Mouse (Mus musculus) erythroblast, embryonic 14.5 days (primary cell): ENCODE results near the gene Kcnj10. TPM values are rescaled to one million over a fixed set of nuclear protein-coding genes. Genes with fewer than 3 reads are reported as not detected.

Source experiments
- H3K27me3 ChIP-seq: 2 replicates; pipeline ENCODE4 v1.6.1; 2012; ENCODE audit warnings: inconsistent platforms; ENCODE audit not compliant: control insufficient read depth
- H3K36me3 ChIP-seq: 2 replicates; pipeline ENCODE4 v1.6.1; 2012; ENCODE audit warnings: mild to moderate bottlenecking, inconsistent platforms; ENCODE audit not compliant: control insufficient read depth
- H3K4me1 ChIP-seq: 2 replicates; pipeline ENCODE4 v1.6.1; 2012; ENCODE audit warnings: inconsistent platforms; ENCODE audit not compliant: control insufficient read depth
- H3K4me3 ChIP-seq: replicated peaks from 2 replicates; pipeline ENCODE3; 2012; ENCODE audit warnings: moderate library complexity, mild to moderate bottlenecking, inconsistent platforms
- H3K9me3 ChIP-seq: 2 replicates; pipeline ENCODE4 v1.6.1; 2012; ENCODE audit warnings: low read length, inconsistent platforms, mixed read lengths; ENCODE audit not compliant: control insufficient read depth
- GATA1 ChIP-seq: IDR thresholded peaks from 2 replicates; pipeline ENCODE4 v1.6.1; 2012; ENCODE audit warnings: low read length, inconsistent platforms, mixed read lengths
- TAL1 ChIP-seq: IDR thresholded peaks from 3 replicates; pipeline ENCODE4 v1.6.1; 2012; ENCODE audit warnings: low read length, inconsistent platforms, mixed read lengths
- polyA plus RNA-seq: library from polyadenylated mRNA; stranded (reverse); fragments of >175 nt; gene quantifications from 2 replicates; pipeline ENCODE4 v1.2.3, GENCODE M21; 2012

Kcnj10 gene
- polyA plus RNA-seq, 1 experiment: not detected

DNA sequence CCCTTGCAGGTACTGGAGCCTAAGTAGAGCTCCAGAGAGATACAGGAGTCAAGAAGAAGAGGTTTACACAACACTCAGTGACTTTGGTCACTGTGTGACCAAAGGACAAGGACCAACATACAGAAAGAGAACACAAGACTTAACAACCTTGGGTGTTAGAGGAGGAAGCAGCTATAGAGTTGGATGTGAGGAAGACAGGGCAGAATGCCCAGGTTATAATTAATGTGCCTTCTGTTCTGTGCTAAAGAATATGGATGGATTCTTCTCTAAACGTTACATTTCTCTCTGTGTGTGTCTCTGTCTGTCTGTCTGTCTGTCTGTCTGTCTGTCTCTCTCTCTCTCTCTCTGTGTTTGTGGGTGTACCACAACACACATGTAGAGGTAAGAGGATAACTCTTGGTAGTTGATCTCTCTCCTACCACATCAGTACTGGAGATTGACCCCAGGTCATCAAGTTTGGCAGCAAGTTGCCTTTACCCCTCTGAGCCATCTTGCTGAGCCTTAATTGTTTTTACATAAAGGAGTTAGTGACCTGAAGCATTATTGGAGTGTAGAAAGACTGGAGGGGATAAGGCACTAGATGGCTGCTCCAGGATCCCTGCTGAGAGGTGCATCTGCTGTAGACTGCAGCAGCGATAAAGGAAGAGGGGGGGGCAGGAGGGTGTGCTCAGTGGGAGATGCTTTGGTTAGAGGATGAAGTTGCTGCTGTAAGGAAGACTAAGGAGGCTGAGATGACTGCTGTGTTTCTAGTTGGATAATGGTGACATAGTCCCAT, 3.4 kb upstream of the Kcnj10 start:
- Histone ChIP-seq H3K9me3 (no peaks in the 10 kb centered on the region), H3K36me3 (no peaks in the 10 kb centered on the region), H3K4me3 (no peak overlapping the region), H3K27me3 (peaks cover 74% of the 10 kb centered on the region), H3K4me1 (peaks cover 8% of the 10 kb centered on the region)
- TF ChIP-seq TAL1 (no peak), GATA1 (no peak)

DNA sequence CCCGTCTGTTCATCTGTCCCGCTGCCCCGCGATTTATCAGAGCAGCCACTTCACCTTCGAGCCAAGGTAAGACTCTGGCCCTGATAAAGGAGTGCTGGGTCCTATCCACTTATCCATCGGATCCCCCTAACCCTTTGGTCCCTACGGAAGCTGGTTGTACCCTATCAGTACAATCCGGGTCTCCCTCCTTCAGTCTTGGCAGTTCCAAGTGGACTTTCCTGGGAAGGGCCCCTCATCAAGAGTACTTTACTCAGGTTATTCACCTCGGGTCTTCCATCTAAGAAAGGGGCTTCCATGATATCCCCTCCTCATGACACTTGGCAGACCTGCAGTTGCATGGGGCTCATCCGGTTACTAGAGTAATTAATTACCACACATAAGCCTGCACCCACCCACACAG, 376 bp downstream of the Kcnj10 start:
- no peaks in the 10 kb centered on the region for H3K9me3 ChIP-seq
- peaks cover 65% of the 10 kb centered on the region for H3K27me3 ChIP-seq
- H3K36me3 ChIP-seq: no peaks in the 10 kb centered on the region
- H3K4me1 ChIP-seq: peaks cover 8% of the 10 kb centered on the region
- H3K4me3 ChIP-seq: peak overlapping the region; percentile 49
- TF ChIP-seq GATA1 (no peak), TAL1 (no peak)

DNA sequence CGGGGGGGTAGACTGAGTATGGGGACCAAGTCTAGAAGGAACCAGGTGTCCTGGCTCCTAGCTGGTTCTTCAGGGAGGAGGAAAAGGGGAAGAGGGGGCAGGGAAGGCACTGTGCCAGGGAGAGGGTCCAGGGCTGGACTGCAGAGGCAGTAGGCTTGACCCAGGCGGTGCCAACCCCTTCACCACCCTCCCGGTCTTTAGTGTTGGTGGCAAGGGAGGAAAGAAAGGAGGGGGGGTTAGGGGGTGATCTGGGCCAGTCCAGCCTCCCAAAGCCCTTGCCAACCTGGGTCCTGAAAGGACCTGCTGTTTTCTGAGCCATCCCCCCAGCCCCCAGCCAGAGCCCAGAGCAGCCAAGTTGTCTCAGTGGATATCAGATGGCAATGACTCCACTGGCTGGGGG, 1.7 kb downstream of the Kcnj10 start:
- Histone ChIP-seq H3K36me3 (no peaks in the 10 kb centered on the region), H3K9me3 (no peaks in the 10 kb centered on the region), H3K4me1 (peaks cover 8% of the 10 kb centered on the region), H3K27me3 (peaks cover 58% of the 10 kb centered on the region), H3K4me3 (no peak overlapping the region)
- TF ChIP-seq TAL1 (no peak), GATA1 (no peak)

DNA sequence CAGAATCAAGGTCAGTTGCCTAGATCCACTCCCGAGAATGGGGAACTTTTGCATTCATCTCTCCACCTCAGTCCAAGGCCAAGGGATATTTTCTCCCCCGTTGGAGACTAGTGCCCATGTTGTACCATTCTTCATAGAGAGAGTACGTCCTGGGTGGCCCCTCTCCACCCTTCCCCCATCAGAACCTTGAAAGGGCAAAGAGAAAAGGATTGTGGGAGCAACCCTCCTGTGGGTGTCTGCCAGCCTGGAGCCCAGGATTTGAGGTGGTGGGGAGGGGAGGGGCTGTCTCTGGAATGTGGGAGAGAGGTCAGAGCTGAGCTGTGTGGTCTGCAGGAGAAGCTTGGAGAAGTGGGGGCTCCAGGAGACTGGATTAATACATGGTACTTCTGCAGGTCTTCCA, 2.9 kb downstream of the Kcnj10 start:
- peaks cover 8% of the 10 kb centered on the region for H3K4me1 ChIP-seq
- peaks cover 51% of the 10 kb centered on the region for H3K27me3 ChIP-seq
- no peak overlapping the region for H3K4me3 ChIP-seq
- no peaks in the 10 kb centered on the region for H3K9me3 ChIP-seq
- H3K36me3 ChIP-seq: no peaks in the 10 kb centered on the region
- no peak for TF ChIP-seq TAL1
- no peak for TF ChIP-seq GATA1

DNA sequence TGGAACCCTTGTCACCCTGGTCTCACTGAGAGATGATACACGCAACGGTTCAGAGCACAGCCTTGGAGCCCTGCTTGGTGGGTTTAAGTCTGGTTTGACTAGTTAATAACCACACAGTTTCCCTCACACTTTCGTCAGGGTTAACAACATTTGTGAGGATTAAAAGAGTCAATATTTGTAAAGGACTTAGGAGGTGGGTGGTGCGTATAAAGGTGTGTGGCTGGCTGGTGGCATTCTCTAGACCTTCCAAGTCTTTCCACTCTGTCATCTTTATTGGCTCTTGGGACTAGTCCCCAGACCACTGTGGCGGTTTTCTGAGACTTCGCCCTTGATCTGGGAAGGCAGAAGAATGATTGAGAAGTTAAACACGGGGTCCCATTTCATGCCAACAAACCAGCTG, 3.8 kb downstream of the Kcnj10 start:
- Histone ChIP-seq H3K36me3 (no peaks in the 10 kb centered on the region), H3K4me1 (peaks cover 8% of the 10 kb centered on the region), H3K4me3 (no peak overlapping the region), H3K9me3 (no peaks in the 10 kb centered on the region), H3K27me3 (peaks cover 42% of the 10 kb centered on the region)
- no peak for TF ChIP-seq TAL1
- TF ChIP-seq GATA1: no peak

DNA sequence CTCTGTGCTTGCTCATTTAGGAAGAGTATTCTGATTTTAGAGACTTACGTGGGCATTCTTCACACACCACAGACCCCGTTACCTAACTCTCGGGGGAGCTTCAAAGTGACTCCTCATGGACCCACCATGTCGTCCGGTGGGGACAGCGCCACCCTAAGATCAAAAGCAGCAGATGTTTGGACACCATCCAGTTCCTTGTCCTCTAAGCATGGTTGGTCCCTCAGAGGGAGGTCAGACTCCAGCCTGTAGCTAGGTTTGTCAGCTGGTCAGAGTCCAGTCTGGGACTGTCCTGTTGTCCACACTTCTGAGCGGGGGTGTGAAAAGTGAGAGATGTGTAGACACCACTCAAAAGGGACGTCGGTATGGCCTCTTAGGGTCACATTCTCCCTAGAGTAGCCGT, 5.7 kb downstream of the Kcnj10 start:
- Histone ChIP-seq H3K36me3 (no peaks in the 10 kb centered on the region), H3K9me3 (no peaks in the 10 kb centered on the region), H3K27me3 (peaks cover 41% of the 10 kb centered on the region), H3K4me3 (no peak overlapping the region), H3K4me1 (no peaks in the 10 kb centered on the region)
- TF ChIP-seq TAL1: no peak

DNA sequence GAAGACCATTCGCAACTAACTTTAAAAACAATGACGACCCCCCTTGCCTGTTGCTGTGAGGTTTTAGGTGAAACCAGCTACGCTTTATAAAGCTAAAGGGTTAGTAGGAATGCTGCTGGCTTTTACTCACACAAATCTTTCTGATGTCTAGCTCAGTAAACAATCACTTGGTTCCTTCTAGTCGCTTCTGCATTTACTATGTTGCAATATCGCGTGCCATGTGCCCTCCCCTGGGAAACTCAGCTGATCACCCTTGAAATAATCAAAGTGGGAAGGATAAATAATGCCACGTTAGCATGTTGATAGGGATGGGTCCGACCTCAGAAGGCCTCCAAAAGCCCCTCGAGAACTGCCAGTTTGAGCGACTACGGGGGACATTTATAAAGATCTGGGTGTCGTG, 6.4 kb downstream of the Kcnj10 start:
- Histone ChIP-seq H3K9me3 (no peaks in the 10 kb centered on the region), H3K4me3 (no peak overlapping the region), H3K36me3 (no peaks in the 10 kb centered on the region), H3K4me1 (no peaks in the 10 kb centered on the region), H3K27me3 (peaks cover 39% of the 10 kb centered on the region)
- TF ChIP-seq GATA1 (no peak), TAL1 (no peak)

DNA sequence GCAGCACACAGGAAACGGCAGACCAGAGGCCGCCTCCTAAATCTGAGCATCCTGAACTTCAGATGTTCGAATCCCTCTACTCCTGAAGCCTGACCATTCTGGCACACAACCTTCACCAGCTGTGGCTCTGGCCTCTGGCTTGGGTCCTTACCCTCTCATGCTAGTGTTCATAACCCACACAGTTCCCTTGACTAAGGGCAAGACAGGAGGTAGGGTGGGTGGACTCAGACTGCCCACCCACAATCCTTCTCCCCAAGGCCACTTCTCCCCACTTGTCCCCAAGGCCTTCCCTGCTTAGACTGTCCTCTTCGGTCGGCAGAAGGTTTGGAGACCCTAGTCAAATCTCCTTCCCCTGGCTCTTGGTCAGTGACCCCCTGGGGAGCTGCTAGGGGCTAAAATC, 8.5 kb downstream of the Kcnj10 start:
- TF ChIP-seq GATA1: no peak
- TF ChIP-seq TAL1: no peak
- Histone ChIP-seq H3K9me3 (no peaks in the 10 kb centered on the region), H3K4me1 (no peaks in the 10 kb centered on the region), H3K27me3 (peaks cover 36% of the 10 kb centered on the region), H3K4me3 (no peak overlapping the region), H3K36me3 (no peaks in the 10 kb centered on the region)

DNA sequence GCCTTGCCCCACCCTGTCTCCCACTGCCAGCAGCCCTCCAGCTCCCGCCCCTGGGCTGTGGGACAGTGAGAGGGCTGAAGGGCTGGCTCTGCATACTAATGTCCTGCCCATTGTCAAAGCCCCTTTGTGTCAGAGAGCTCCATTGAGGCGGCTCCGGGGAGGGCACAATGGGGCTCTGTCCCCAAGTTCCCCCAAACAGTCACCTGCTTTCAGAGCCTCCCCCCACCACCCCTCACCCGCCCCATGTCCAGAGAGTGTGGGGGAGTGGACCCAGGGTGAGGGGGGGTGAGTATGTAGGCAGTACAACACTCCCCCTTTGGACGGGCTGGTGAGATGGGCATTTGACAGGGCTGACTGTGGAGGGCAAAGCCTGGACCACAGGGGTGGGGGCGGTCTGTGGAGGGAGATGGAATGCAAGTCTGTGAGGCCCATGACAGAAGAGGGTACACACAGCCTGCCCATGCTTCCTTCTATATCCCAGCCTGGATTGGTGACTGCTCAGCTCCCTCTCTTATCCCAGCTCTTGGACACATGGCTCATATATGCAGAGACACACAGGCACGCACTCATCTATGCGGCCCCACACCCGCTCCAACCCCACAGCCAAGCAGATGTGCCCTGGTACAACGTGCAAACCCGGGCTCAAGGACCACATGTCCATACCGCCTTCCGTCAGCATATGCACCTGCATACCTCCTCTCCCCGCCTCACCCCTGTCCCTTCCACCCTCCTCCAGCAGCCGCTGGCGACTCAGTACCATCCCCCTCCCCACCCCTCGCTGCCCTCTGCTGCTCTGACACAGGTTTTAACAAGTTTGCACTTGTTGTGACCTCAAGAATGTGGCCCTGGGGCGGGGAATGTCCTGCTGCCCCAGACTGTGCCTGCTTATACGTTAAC, 9.2 kb downstream of the Kcnj10 start:
- no peaks in the 10 kb centered on the region for H3K36me3 ChIP-seq
- no peak overlapping the region for H3K4me3 ChIP-seq
- peaks cover 36% of the 10 kb centered on the region for H3K27me3 ChIP-seq
- no peaks in the 10 kb centered on the region for H3K4me1 ChIP-seq
- no peaks in the 10 kb centered on the region for H3K9me3 ChIP-seq
- TF ChIP-seq TAL1: no peak
- TF ChIP-seq GATA1: no peak
